Mouse (Mus musculus): ENCODE measurements around the gene Gna15. TPM values are rescaled to one million over a fixed set of nuclear protein-coding genes. Genes with fewer than 3 reads are reported as not detected.

Gene Gna15
- polyA plus RNA-seq, 1 experiment from 2014 or later = 1.0 TPM

- Histone ChIP-seq H3K4me1 (peaks cover 6% of the 10 kb centered on the region; the same call in 1 of the 2 replicates), H3K9ac (replicated peaks) (no peak overlapping the region), H3K27me3 (no peaks in the 10 kb centered on the region; the same call in 1 of the 2 replicates), H3K27ac (replicated peaks) (no peak overlapping the region), H3K36me3 (no peaks in the 10 kb centered on the region), H3K4me2 (replicated peaks) (no peak overlapping the region), H3K4me3 (no peak overlapping the region), H3K9me3 (0 out of 2 replicates have a peak, but pooled peaks cover 4% of the 10 kb centered on the region)
- WGBS = 7% methylated on average over 12 of the region's 12 CpGs
- peak; percentile 70 for ATAC-seq (ENCODE audit: low FRiP score, low read depth)
These were observed 27.6 kb upstream of the Gna15 start for GRCm38 (mm10) chr10:81551597-81552102.

GRCm38 (mm10) chr10:81550257-81550656, 26.2 kb upstream of the Gna15 start:
- no peak overlapping the region for H3K4me2 ChIP-seq (replicated peaks)
- no peak overlapping the region for H3K27ac ChIP-seq (replicated peaks)
- ATAC-seq (ENCODE audit: low FRiP score, low read depth) = no peak
- H3K27me3 ChIP-seq = no peaks in the 10 kb centered on the region; the same call in 1 of the 2 replicates
- H3K9me3 ChIP-seq = 0 out of 2 replicates have a peak, but pooled peaks cover 4% of the 10 kb centered on the region
- peaks cover 10% of the 10 kb centered on the region; the same call in 1 of the 2 replicates for H3K4me1 ChIP-seq
- no peaks in the 10 kb centered on the region for H3K36me3 ChIP-seq
- H3K4me3 ChIP-seq = no peak overlapping the region
- 20% methylated on average over 7 of the region's 7 CpGs for WGBS
- no peak overlapping the region for H3K9ac ChIP-seq (replicated peaks)

GRCm38 (mm10) chr10:81548944-81549343, 24.9 kb upstream of the Gna15 start:
- WGBS = 76% methylated on average over 5 of the region's 5 CpGs
- no peaks in the 10 kb centered on the region for H3K36me3 ChIP-seq
- H3K9ac ChIP-seq (replicated peaks) = no peak overlapping the region
- 0 out of 2 replicates have a peak, but pooled peaks cover 4% of the 10 kb centered on the region for H3K9me3 ChIP-seq
- H3K27me3 ChIP-seq = no peaks in the 10 kb centered on the region; the same call in 1 of the 2 replicates
- no peak overlapping the region for H3K27ac ChIP-seq (replicated peaks)
- ATAC-seq (ENCODE audit: low FRiP score, low read depth) = no peak
- no peak overlapping the region for H3K4me3 ChIP-seq
- peaks cover 15% of the 10 kb centered on the region for H3K4me1 ChIP-seq
- no peak overlapping the region for H3K4me2 ChIP-seq (replicated peaks)

DNA sequence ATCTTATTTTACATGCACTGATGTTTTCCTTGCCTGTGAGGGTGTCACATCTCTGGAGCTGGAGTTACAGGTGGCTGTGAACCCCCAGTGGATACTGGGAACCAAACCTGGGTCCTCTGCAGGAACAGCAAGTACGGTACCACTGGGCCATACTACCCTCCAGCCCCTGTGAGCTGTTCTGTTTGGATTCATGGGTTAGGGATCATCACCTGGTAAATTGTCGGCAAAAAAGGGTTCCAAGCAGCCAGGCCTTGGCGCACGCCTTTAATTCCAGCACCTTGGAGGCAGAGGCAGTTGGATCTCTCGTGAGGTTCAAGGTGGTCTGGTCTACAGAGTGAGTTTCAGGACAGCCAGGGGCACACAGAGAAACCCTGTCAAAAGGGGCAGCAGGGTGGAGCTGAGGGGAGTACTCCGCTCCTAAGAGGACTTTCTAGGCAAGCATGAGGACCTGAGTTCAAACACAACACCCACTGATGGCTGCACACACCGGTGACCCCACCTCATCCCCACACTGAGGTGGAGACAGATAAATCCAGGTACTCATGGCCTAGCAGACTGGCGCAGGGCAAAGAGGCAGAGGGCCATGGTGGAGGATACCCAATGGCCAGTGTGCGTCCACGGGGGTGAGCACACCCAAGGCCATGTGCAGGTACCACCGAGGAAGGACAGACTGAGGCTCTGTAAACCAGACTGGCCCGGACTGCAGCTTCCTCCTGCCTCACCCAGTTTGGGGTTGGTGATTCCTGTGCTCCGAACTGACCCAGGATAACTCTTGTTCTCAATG, 23.0 kb upstream of the Gna15 start:
- no peaks in the 10 kb centered on the region for H3K27me3 ChIP-seq
- H3K27ac ChIP-seq (replicated peaks) = no peak overlapping the region
- no peak overlapping the region for H3K4me3 ChIP-seq
- no peaks in the 10 kb centered on the region for H3K36me3 ChIP-seq
- no peak overlapping the region for H3K4me2 ChIP-seq (replicated peaks)
- WGBS = 91% methylated on average over 13 of the region's 13 CpGs
- no peak for ATAC-seq (ENCODE audit: low FRiP score, low read depth)
- H3K4me1 ChIP-seq = peaks cover 35% of the 10 kb centered on the region
- H3K9me3 ChIP-seq = no peaks in the 10 kb centered on the region
- no peak overlapping the region; the same call in 1 of the 2 replicates for H3K9ac ChIP-seq (replicated peaks)

DNA sequence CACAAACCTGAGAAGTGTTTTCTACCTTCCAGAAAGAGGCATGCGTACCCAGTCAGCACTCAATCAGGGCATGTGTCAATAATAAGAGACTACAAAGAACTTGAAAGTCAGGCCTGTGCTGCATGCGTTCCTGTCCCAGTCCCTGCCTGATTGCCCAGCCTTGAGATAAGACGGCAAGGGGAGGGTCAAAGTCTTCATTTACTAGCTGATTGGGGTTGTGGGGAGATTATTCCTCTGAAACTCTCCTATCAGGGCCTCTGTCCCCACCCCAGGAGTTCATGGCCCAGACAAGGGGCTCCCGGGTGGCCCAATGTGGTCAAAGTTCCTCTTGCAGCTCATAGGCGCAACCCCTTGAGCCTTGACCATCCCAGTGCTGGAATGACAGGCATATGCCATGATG, 22.3 kb upstream of the Gna15 start:
- Histone ChIP-seq H3K4me3 (no peak overlapping the region), H3K4me2 (replicated peaks) (no peak overlapping the region), H3K27me3 (no peaks in the 10 kb centered on the region), H3K36me3 (no peaks in the 10 kb centered on the region), H3K27ac (replicated peaks) (no peak overlapping the region), H3K9ac (replicated peaks) (no peak overlapping the region; the same call in 1 of the 2 replicates), H3K9me3 (no peaks in the 10 kb centered on the region), H3K4me1 (peaks cover 32% of the 10 kb centered on the region)
- WGBS = 80% methylated on average over 5 of the region's 5 CpGs
- no peak for ATAC-seq (ENCODE audit: low FRiP score, low read depth)

GRCm38 (mm10) chr10:81545161-81545747, 21.2 kb upstream of the Gna15 start, which contains the start of gene Gna11:
Gene Gna11 (minus strand): TSS chr10:81545190.
- Histone ChIP-seq H3K9me3 (no peaks in the 10 kb centered on the region), H3K9ac (replicated peaks) (peak within 1 kb of the TSS; percentile 93), H3K4me1 (peaks cover 32% of the 10 kb centered on the region), H3K36me3 (no peaks in the 10 kb centered on the region), H3K27me3 (no peaks in the 10 kb centered on the region), H3K4me2 (replicated peaks) (peak within 1 kb of the TSS; percentile 98), H3K27ac (replicated peaks) (peak within 1 kb of the TSS; percentile 88), H3K4me3 (peak within 1 kb of the TSS; percentile 94)
- WGBS = 2% methylated on average over 54 of the region's 59 CpGs
- ATAC-seq (ENCODE audit: low FRiP score, low read depth) = peak; percentile 95

DNA sequence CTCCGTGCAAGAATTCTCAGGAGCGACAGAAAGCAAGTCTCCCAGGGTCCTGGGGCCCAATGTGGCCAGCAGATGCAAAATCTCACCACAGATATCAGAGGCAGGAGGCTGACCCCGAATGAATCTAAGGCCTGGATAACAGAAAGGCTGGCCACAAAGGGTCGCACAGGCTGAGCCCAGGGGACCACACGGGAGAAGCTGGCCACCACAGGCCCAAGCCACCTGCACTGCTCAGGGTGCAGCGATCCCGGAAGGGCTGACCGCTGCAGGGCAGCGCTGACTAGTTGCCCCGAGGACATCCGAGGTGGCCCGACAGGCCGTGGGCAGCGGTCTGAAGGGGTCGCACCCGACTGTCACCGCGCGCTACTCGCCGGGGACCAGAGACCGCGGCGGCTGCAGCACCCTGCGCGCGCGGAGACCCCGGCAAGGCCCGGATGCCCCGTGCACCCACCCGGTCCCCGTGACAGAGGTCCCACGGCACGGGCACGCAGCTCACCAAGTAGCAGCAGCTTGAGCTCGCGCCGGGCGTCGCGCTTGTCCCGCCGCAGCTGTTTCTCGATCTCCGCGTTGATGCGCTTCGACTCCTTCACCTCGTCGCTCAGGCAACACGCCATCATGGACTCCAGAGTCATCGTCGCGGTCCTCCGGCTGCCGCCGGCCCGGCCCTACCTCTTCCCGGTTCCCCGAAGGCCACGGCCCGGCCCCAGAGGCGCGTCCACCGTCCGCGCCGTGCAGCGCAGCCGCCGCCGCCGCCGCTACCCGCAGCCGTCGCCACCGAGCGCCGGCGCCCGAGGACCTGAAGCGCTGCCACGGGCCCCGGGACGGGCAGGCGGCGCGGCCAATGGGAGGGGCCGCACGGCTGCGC, 20.5 kb upstream of the Gna15 start:
- Histone ChIP-seq H3K4me1 (peaks cover 32% of the 10 kb centered on the region), H3K27me3 (no peaks in the 10 kb centered on the region), H3K4me3 (peak overlapping the region; percentile 94), H3K36me3 (peaks cover 3% of the 10 kb centered on the region; the same call in 1 of the 2 replicates), H3K9ac (replicated peaks) (peak overlapping the region; percentile 93), H3K9me3 (no peaks in the 10 kb centered on the region), H3K27ac (replicated peaks) (peak overlapping the region; percentile 82), H3K4me2 (replicated peaks) (peak overlapping the region; percentile 98)
- peak; percentile 4 for ATAC-seq (ENCODE audit: low FRiP score, low read depth)
- WGBS = under 1% methylated on average over 89 of the region's 93 CpGs

GRCm38 (mm10) chr10:81543633-81544032, 19.6 kb upstream of the Gna15 start:
- WGBS = 70% methylated on average over 1 of the region's 1 CpGs
- ATAC-seq (ENCODE audit: low FRiP score, low read depth) = no peak
- Histone ChIP-seq H3K4me3 (peak overlapping the region; percentile 94), H3K9ac (replicated peaks) (peak overlapping the region; percentile 93), H3K4me2 (replicated peaks) (peak overlapping the region; percentile 98), H3K27ac (replicated peaks) (no peak overlapping the region), H3K36me3 (peaks cover 5% of the 10 kb centered on the region; the same call in 1 of the 2 replicates), H3K4me1 (peaks cover 32% of the 10 kb centered on the region), H3K9me3 (no peaks in the 10 kb centered on the region), H3K27me3 (no peaks in the 10 kb centered on the region)

- Histone ChIP-seq H3K4me1 (peaks cover 32% of the 10 kb centered on the region), H3K9ac (replicated peaks) (peak overlapping the region; percentile 93), H3K4me2 (replicated peaks) (peak overlapping the region; percentile 98), H3K27ac (replicated peaks) (no peak overlapping the region), H3K4me3 (peak overlapping the region; percentile 94), H3K36me3 (peaks cover 6% of the 10 kb centered on the region; the same call in 1 of the 2 replicates), H3K27me3 (no peaks in the 10 kb centered on the region), H3K9me3 (no peaks in the 10 kb centered on the region)
- 77% methylated on average over 7 of the region's 7 CpGs for WGBS
- ATAC-seq (ENCODE audit: low FRiP score, low read depth) = no peak
These were observed 18.9 kb upstream of the Gna15 start for GRCm38 (mm10) chr10:81542727-81543460.

DNA sequence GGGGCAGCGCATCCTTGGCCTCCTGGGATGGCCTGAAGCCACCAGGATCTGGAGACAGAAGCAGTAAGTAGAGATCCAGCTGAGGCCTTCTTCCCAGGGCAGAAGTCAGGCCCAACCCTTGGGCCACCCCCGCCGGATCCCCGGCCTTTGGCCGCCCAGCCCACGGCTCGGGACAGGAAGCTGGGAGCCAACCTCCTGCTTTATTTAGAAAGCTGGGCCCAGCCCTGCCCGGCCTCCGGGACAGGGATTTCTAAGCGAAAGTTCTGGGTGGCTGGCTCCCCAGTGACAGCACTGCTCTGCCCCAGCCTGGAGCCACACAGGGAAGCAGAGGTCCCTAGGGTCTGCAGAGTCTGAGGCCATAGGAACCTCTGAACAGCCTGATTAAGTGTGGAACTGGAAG, 17.8 kb upstream of the Gna15 start:
- Histone ChIP-seq H3K36me3 (peaks cover 10% of the 10 kb centered on the region; the same call in 1 of the 2 replicates), H3K9me3 (no peaks in the 10 kb centered on the region), H3K4me2 (replicated peaks) (no peak overlapping the region), H3K4me3 (no peak overlapping the region), H3K4me1 (peaks cover 32% of the 10 kb centered on the region), H3K27me3 (no peaks in the 10 kb centered on the region), H3K9ac (replicated peaks) (no peak overlapping the region), H3K27ac (replicated peaks) (no peak overlapping the region)
- 82% methylated on average over 10 of the region's 10 CpGs for WGBS
- no peak for ATAC-seq (ENCODE audit: low FRiP score, low read depth)

DNA sequence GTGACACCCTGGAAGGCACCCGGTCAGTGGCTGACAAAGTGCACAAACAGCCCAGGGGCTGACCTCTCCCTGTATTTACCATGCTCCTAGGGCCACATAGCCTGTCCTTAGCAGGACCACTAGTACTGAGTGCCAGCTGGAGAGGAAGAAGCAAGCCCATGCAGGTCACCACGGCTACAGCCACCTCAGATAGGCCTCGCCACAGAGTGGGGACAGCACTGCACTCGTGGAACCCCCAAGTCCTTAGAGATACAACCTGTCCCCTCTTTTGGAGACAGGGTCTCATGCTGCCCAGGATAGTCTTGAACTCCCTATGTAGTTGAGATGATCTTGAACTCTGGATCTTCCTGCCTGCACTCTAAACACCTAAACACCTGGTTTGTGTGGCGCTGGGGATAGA, 17.3 kb upstream of the Gna15 start:
- H3K9ac ChIP-seq (replicated peaks) = no peak overlapping the region
- no peak overlapping the region for H3K4me3 ChIP-seq
- no peaks in the 10 kb centered on the region for H3K27me3 ChIP-seq
- whole genome bisulfite sequencing = 86% methylated on average over 5 of the region's 5 CpGs
- H3K27ac ChIP-seq (replicated peaks) = no peak overlapping the region
- H3K4me2 ChIP-seq (replicated peaks) = no peak overlapping the region
- H3K4me1 ChIP-seq = peaks cover 32% of the 10 kb centered on the region
- no peaks in the 10 kb centered on the region for H3K9me3 ChIP-seq
- H3K36me3 ChIP-seq = peaks cover 10% of the 10 kb centered on the region; the same call in 1 of the 2 replicates
- no peak for ATAC-seq (ENCODE audit: low FRiP score, low read depth)

All from midbrain, embryonic 12.5 days (tissue).